Mouse (Mus musculus) ES-E14 (cell line): ENCODE measurements around the gene Nps.

Source experiments
- CHD2 ChIP-seq: IDR thresholded peaks from 2 replicates; pipeline ENCODE4 v1.6.1; 2014; ENCODE audit warnings: mild to moderate bottlenecking, low read depth, low read length, inconsistent platforms
- HCFC1 ChIP-seq: IDR thresholded peaks from 2 replicates; pipeline ENCODE4 v1.6.1; 2012; ENCODE audit warnings: low read length, inconsistent platforms, borderline replicate concordance; ENCODE audit not compliant: insufficient read depth
- MAFK ChIP-seq: IDR thresholded peaks from 2 replicates; pipeline ENCODE4 v1.6.1; 2014; ENCODE audit warnings: mild to moderate bottlenecking, low read depth, low read length, inconsistent platforms; ENCODE audit not compliant: insufficient read depth

GRCm38 (mm10) chr7:135283212-135283611 lies 24.7 kb downstream of the Nps start:
- TF ChIP-seq HCFC1 = no peak
- TF ChIP-seq CHD2 = no peak
- TF ChIP-seq MAFK = no peak
